Mouse (Mus musculus): ENCODE data around the gene Pithd1. TPM values are rescaled to one million over a fixed set of nuclear protein-coding genes. Genes with fewer than 3 reads are reported as not detected.
A peak's percentile ranks its signal among the peaks of the same experiment; 100 is the strongest.
"Not testable (repeated sequence)": the region's sequence is repeated elsewhere in the genome, so short reads cannot be mapped to it uniquely, and the experiment has no call there.

Gene Pithd1
- polyA plus RNA-seq, 1 experiment from 2014 or later: 73.6 TPM

DNA sequence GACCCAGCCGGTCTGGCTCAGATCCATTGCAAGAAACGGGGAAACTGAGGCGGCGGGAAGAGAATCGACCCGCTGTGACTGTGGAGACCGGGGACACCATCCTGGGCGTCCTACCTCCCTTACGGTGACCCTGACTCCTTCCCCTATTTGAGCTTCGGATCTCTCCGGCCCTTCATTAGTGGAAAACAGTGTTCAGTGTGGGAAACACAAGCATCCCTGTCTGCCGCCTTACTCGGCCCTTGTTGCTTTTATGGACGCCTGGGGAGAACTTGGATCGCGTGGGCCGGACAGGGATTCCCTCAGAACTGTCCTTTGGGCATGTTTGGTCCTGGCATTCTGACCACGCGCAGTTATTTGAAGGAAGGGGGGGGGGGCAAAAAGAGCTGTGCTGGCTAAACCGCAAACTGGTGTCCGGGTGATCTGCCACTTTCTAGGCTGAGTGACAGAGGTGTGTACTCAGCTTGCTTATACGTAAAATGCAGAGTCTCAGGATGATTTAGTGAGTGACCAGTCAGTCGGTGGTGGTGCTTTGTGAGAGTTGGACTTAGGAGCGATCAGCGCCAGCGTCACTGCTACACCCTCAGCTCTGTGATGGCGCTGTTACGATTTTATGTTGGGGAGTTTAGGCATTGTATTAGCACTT, 40.3 kb downstream of the Pithd1 start:
- H3K4me1 ChIP-seq (ENCODE audit: control insufficient read depth, insufficient read depth, low read length): 0 out of 2 replicates have a peak, but pooled peaks cover 4% of the 10 kb centered on the region
- peak overlapping the region; percentile 74; the same call in 1 of the 2 replicates for H3K27ac ChIP-seq (ENCODE audit: low read depth, low read length)
- peak overlapping the region; percentile 78 for H3K4me3 ChIP-seq (ENCODE audit: low read depth, low read length)
- H3K4me2 ChIP-seq (ENCODE audit: low read depth, low read length): peak overlapping the region; percentile 81
- WGBS: under 1% methylated on average over 28 of the region's 28 CpGs
- no peaks in the 10 kb centered on the region for H3K27me3 ChIP-seq (ENCODE audit: control insufficient read depth, insufficient read depth, low read length)
- peak; percentile 47 for ATAC-seq (ENCODE audit: low read depth)
- 0 out of 2 replicates have a peak, but pooled peaks cover 3% of the 10 kb centered on the region for H3K36me3 ChIP-seq (ENCODE audit: control insufficient read depth, insufficient read depth, low read length)
- H3K9ac ChIP-seq (replicated peaks; ENCODE audit: low read depth, low read length): peak overlapping the region; percentile 75
- H3K9me3 ChIP-seq (ENCODE audit: control insufficient read depth, low read length): no peaks in the 10 kb centered on the region

DNA sequence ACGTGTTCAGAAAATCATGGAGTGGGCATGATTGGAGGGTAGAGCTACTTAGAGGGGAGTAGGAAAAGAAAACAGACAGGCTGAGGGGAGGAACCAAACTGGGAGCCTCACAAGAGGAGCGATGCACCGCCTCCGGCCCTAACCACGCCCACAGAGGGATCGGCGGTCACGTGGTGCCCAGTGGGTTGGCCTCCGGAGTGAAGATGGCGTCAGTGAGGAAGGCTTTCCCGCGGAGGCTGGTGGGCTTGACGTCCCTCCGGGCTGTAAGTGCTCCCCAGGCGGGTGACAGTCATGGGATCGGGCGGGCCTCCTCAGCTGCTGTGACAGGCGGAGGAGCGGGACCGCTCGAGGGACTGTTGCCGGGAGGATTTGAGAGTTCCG, 40.8 kb downstream of the Pithd1 start, which contains the start of gene Hmgcl:
Gene Hmgcl (plus strand): TSS at position 171 of the 381 bp plus-strand sequence.
- H3K9me3 ChIP-seq (ENCODE audit: control insufficient read depth, low read length): no peaks in the 10 kb centered on the region
- no peaks in the 10 kb centered on the region for H3K27me3 ChIP-seq (ENCODE audit: control insufficient read depth, insufficient read depth, low read length)
- under 1% methylated on average over 23 of the region's 23 CpGs for WGBS
- H3K4me1 ChIP-seq (ENCODE audit: control insufficient read depth, insufficient read depth, low read length): 0 out of 2 replicates have a peak, but pooled peaks cover 4% of the 10 kb centered on the region
- peak within 1 kb of the TSS; percentile 74; the same call in 1 of the 2 replicates for H3K27ac ChIP-seq (ENCODE audit: low read depth, low read length)
- ATAC-seq (ENCODE audit: low read depth): peak; percentile 91
- H3K4me3 ChIP-seq (ENCODE audit: low read depth, low read length): peak within 1 kb of the TSS; percentile 78
- peak within 1 kb of the TSS; percentile 75 for H3K9ac ChIP-seq (replicated peaks; ENCODE audit: low read depth, low read length)
- H3K36me3 ChIP-seq (ENCODE audit: control insufficient read depth, insufficient read depth, low read length): 0 out of 2 replicates have a peak, but pooled peaks cover 3% of the 10 kb centered on the region
- H3K4me2 ChIP-seq (ENCODE audit: low read depth, low read length): peak within 1 kb of the TSS; percentile 81

DNA sequence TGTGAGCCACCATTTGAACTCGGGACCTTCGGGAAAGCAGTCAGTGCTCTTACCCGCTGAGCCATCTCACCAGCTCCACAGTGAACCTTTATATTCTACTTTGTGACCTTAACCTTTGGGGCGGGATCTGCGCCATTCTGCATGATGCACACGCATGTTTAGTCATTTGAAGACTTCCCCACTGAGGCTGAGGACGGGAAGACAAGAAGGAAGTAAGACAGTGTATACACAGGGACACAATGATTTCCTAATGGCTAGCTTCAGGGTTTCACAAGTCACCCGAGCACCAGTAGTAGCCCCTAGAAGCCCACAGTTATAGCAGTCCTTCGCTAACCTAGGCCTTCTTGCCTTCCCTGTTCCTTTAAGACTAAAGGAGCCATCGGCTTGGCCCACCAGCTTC, 41.4 kb downstream of the Pithd1 start:
- H3K27ac ChIP-seq (ENCODE audit: low read depth, low read length): peak overlapping the region; percentile 34; the same call in 1 of the 2 replicates

DNA sequence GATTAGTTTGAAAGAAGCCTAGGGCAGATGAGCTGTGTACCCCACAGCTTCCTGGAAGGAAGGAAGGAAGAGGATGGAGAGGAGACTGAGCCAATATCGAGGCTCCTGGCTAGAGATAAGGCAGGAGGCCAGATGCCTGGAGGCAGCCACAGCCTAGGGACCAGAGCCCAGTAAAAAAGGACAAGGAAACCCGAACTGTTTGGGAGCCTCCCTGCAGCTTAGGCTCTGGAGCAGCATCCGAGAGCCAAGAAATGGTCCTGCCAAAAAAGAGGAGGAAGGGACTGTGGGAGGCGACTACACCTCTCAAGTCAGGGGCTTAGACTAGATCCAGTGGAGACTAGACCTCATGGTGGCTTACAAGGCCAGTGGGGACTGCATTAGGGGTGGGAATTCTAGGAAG, 43.7 kb downstream of the Pithd1 start:
- Histone ChIP-seq H3K4me2 (ENCODE audit: low read depth, low read length) (no peak overlapping the region), H3K4me1 (ENCODE audit: control insufficient read depth, insufficient read depth, low read length) (0 out of 2 replicates have a peak, but pooled peaks cover 4% of the 10 kb centered on the region), H3K27ac (ENCODE audit: low read depth, low read length) (no peak overlapping the region), H3K4me3 (ENCODE audit: low read depth, low read length) (no peak overlapping the region), H3K9me3 (ENCODE audit: control insufficient read depth, low read length) (no peaks in the 10 kb centered on the region), H3K9ac (replicated peaks; ENCODE audit: low read depth, low read length) (no peak overlapping the region), H3K36me3 (ENCODE audit: control insufficient read depth, insufficient read depth, low read length) (peaks cover 5% of the 10 kb centered on the region; the same call in 1 of the 2 replicates), H3K27me3 (ENCODE audit: control insufficient read depth, insufficient read depth, low read length) (no peaks in the 10 kb centered on the region)
- ATAC-seq (ENCODE audit: low read depth): no peak
- WGBS: 68% methylated on average over 4 of the region's 4 CpGs

More for the DNA sequence above, 41.4 kb downstream of the Pithd1 start:
- peak overlapping the region; percentile 78 for H3K4me3 ChIP-seq (ENCODE audit: low read depth, low read length)
- H3K36me3 ChIP-seq (ENCODE audit: control insufficient read depth, insufficient read depth, low read length): no peaks in the 10 kb centered on the region
- 0 out of 2 replicates have a peak, but pooled peaks cover 4% of the 10 kb centered on the region for H3K4me1 ChIP-seq (ENCODE audit: control insufficient read depth, insufficient read depth, low read length)
- peak overlapping the region; percentile 81 for H3K4me2 ChIP-seq (ENCODE audit: low read depth, low read length)
- WGBS: 73% methylated on average over 10 of the region's 10 CpGs
- H3K9ac ChIP-seq (replicated peaks; ENCODE audit: low read depth, low read length): no peak overlapping the region
- no peaks in the 10 kb centered on the region for H3K27me3 ChIP-seq (ENCODE audit: control insufficient read depth, insufficient read depth, low read length)
- H3K9me3 ChIP-seq (ENCODE audit: control insufficient read depth, low read length): no peaks in the 10 kb centered on the region
- ATAC-seq (ENCODE audit: low read depth): peak; percentile 42

DNA sequence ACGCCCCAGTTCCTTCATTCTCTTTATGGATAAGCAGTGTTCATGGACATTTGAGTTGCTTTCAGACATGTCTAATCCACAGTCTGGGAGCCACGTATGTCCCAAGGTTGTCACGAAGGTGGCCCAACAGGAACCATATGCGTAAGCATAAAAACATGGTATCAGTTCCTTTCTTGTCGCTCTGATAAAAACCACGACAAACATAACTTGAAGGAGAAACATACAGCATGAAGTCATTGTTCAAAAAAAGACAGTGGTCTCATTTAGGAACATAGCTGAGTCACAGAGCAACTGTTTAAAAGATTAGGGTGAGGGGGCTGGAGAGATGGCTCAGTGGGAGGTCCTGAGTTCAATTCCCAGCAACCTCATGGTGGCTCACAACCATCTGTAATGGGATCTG, 44.9 kb downstream of the Pithd1 start:
- no peak for ATAC-seq (ENCODE audit: low read depth)
- no peaks in the 10 kb centered on the region for H3K27me3 ChIP-seq (ENCODE audit: control insufficient read depth, insufficient read depth, low read length)
- 93% methylated on average over 6 of the region's 6 CpGs for WGBS

DNA sequence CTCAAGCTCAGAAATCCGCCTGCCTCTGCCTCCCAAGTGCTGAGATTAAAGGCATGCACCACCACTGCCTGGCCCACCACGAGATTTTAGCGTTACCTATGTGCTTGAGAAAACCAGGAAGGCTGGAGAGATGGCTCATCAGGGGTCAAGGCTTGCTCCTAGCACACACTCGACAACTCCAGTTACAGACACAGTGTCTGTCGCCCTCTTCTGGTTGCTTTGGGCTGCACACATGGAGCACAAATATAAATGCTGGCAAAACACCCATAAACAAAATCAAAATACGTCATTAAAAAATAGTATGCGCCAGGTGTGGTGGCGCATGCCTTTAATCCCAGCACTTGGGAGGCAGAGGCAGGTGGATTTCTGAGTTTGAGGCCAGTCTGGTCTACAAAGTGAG, 46.0 kb downstream of the Pithd1 start:
- 83% methylated on average over 8 of the region's 8 CpGs for whole genome bisulfite sequencing

More for the DNA sequence above, 44.9 kb downstream of the Pithd1 start:
- Histone ChIP-seq H3K27ac (ENCODE audit: low read depth, low read length) (no peak overlapping the region), H3K9ac (replicated peaks; ENCODE audit: low read depth, low read length) (no peak overlapping the region), H3K9me3 (ENCODE audit: control insufficient read depth, low read length) (no peaks in the 10 kb centered on the region), H3K4me1 (ENCODE audit: control insufficient read depth, insufficient read depth, low read length) (no peaks in the 10 kb centered on the region), H3K4me2 (ENCODE audit: low read depth, low read length) (no peak overlapping the region), H3K4me3 (ENCODE audit: low read depth, low read length) (no peak overlapping the region), H3K36me3 (ENCODE audit: control insufficient read depth, insufficient read depth, low read length) (peaks cover 8% of the 10 kb centered on the region)

DNA sequence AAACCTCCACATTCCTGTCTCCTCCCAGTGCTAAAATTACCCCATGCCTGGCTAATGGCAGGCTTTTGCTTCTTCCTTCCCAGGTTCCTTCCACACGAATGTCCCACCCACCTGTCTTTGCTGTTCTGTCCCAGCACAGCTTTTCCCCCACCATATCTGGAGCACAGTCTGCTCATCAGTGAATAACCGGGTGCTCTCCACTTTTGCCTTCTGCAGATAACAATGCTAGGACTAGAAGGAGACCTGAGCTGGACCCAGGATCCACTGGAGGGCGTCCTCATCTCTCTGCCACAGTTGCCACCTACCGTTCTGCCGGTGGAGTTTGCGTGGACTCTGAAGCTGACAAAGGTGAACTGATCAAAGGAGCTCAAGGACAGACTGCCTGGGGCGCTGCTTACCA, 48.2 kb downstream of the Pithd1 start:
- Histone ChIP-seq H3K27ac (ENCODE audit: low read depth, low read length) (no peak overlapping the region), H3K4me2 (ENCODE audit: low read depth, low read length) (no peak overlapping the region), H3K4me1 (ENCODE audit: control insufficient read depth, insufficient read depth, low read length) (no peaks in the 10 kb centered on the region), H3K4me3 (ENCODE audit: low read depth, low read length) (no peak overlapping the region), H3K9ac (replicated peaks; ENCODE audit: low read depth, low read length) (no peak overlapping the region), H3K9me3 (ENCODE audit: control insufficient read depth, low read length) (no peaks in the 10 kb centered on the region), H3K27me3 (ENCODE audit: control insufficient read depth, insufficient read depth, low read length) (no peaks in the 10 kb centered on the region), H3K36me3 (ENCODE audit: control insufficient read depth, insufficient read depth, low read length) (peaks cover 12% of the 10 kb centered on the region)
- 80% methylated on average over 7 of the region's 7 CpGs for WGBS
- ATAC-seq (ENCODE audit: low read depth): no peak

More for the DNA sequence above, 46.0 kb downstream of the Pithd1 start:
- not testable (repeated sequence) for ATAC-seq (ENCODE audit: low read depth); H3K9me3 ChIP-seq (ENCODE audit: control insufficient read depth, low read length); H3K27me3 ChIP-seq (ENCODE audit: control insufficient read depth, insufficient read depth, low read length); H3K36me3 ChIP-seq (ENCODE audit: control insufficient read depth, insufficient read depth, low read length); H3K27ac ChIP-seq (ENCODE audit: low read depth, low read length); H3K4me2 ChIP-seq (ENCODE audit: low read depth, low read length); H3K4me3 ChIP-seq (ENCODE audit: low read depth, low read length); H3K9ac ChIP-seq (replicated peaks; ENCODE audit: low read depth, low read length); H3K4me1 ChIP-seq (ENCODE audit: control insufficient read depth, insufficient read depth, low read length)

DNA sequence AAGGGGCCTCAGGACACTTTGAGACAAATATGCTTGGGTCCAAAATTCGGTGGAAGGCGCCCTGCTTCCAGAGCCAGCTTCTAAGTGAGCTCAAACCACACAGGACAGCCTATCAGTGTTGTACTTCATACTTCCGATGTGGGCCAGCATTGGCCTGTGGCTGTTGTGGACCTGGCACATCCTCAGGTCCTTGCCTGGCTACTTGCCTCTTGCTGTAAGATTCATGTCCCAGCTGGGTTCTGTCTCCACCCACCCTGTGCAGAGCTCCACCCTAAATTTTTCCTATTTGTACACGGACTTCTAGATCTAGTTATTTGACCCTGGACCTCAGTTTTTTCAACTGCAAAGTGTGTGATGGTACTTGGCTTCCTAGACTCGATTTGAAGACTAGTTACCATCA, 51.6 kb downstream of the Pithd1 start:
- no peak overlapping the region for H3K27ac ChIP-seq (ENCODE audit: low read depth, low read length)
- H3K4me3 ChIP-seq (ENCODE audit: low read depth, low read length): no peak overlapping the region
- H3K4me1 ChIP-seq (ENCODE audit: control insufficient read depth, insufficient read depth, low read length): no peaks in the 10 kb centered on the region
- 81% methylated on average over 5 of the region's 5 CpGs for WGBS
- H3K9me3 ChIP-seq (ENCODE audit: control insufficient read depth, low read length): no peaks in the 10 kb centered on the region
- no peak overlapping the region for H3K9ac ChIP-seq (replicated peaks; ENCODE audit: low read depth, low read length)
- H3K4me2 ChIP-seq (ENCODE audit: low read depth, low read length): no peak overlapping the region
- H3K36me3 ChIP-seq (ENCODE audit: control insufficient read depth, insufficient read depth, low read length): peaks cover 13% of the 10 kb centered on the region
- no peaks in the 10 kb centered on the region for H3K27me3 ChIP-seq (ENCODE audit: control insufficient read depth, insufficient read depth, low read length)
- no peak for ATAC-seq (ENCODE audit: low read depth)

DNA sequence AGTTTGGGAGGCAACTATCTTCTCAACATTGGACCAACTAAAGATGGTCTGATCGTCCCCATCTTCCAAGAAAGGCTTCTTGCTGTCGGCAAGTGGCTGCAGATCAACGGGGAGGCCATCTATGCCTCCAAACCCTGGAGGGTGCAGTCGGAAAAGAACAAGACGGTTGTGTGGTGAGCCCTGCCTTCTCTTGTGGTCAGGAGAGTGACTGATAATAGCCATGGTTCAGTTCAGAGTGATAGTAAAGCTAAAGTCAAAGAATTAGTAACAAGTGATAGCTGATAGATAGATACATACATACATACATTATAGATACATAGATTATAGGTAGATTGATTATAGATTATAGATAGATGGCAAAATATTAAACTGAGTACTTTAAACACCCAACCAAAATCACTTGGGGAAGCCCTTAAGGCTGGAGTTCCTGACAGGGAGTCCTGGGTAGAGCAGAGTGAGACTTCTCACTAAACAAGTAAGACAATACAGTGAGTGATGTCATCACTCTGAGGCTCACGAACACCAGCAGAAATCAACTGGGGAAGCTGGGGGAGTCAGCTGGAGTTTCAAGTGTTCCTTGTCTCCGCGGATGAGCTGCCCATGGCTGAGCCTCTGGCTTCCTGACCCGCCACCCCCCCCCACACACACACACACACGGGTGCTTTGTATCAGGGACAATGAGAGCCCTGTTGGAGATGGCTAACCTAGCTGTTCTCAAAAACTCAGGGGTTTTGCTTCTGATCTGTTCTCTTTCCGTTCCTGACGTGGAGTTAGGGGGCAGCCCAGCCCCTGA, 52.2 kb downstream of the Pithd1 start:
- no peak overlapping the region for H3K9ac ChIP-seq (replicated peaks; ENCODE audit: low read depth, low read length)
- H3K36me3 ChIP-seq (ENCODE audit: control insufficient read depth, insufficient read depth, low read length): peaks cover 10% of the 10 kb centered on the region
- no peak overlapping the region for H3K4me2 ChIP-seq (ENCODE audit: low read depth, low read length)
- no peaks in the 10 kb centered on the region for H3K9me3 ChIP-seq (ENCODE audit: control insufficient read depth, low read length)
- ATAC-seq (ENCODE audit: low read depth): no peak
- no peak overlapping the region for H3K4me3 ChIP-seq (ENCODE audit: low read depth, low read length)
- WGBS: 57% methylated on average over 12 of the region's 12 CpGs
- no peak overlapping the region for H3K27ac ChIP-seq (ENCODE audit: low read depth, low read length)
- no peaks in the 10 kb centered on the region for H3K4me1 ChIP-seq (ENCODE audit: control insufficient read depth, insufficient read depth, low read length)
- no peaks in the 10 kb centered on the region for H3K27me3 ChIP-seq (ENCODE audit: control insufficient read depth, insufficient read depth, low read length)
